Mouse (Mus musculus) heart, postnatal 0 days (tissue): Measurements from ENCODE around the gene Il5ra.

ENCODE experiments used
- CTCF ChIP-seq: IDR thresholded peaks from 2 replicates; pipeline ENCODE4 v1.5.1; 2016; ENCODE audit warnings: antibody characterized with exemption, control low read depth, low read depth
- EP300 ChIP-seq: IDR thresholded peaks from 2 replicates; pipeline ENCODE4 v1.6.1; 2016; ENCODE audit warnings: antibody characterized with exemption, low read depth

DNA sequence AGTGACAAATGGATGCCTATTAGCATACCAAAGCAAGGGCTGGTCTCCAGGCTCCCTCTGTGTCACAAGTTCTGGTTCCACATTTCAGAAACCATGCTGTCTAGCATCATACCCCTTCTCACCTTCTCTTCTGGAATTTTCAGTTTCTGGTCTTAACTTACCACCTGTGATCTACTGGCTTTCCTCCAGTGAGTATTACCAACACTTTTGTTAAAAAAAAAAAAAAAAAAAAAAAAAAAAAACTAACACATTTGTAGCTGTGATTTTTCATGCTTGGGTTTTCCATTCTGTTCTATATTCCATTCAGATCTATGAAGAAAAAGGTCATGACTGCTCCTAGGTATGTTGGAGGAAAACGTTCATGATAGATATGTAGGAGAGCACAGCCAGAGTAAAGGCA, 17.1 kb upstream of the Il5ra start:
- TF ChIP-seq EP300 (no peak), CTCF (no peak)
